Mouse (Mus musculus) midbrain, postnatal 0 days (tissue): Measurements from ENCODE around the gene Erc1. TPM values are rescaled to one million over a fixed set of nuclear protein-coding genes. Genes with fewer than 3 reads are reported as not detected.

ENCODE experiments used
- ATAC-seq: fragments of 200-750 bp; cut with Nextera tagmentation; 2 replicates; pipeline ENCODE4 v1.8.0; 2017; ENCODE audit warnings: moderate number of reproducible peaks, mild to moderate bottlenecking, moderate TSS enrichment, moderate library complexity; ENCODE audit not compliant: low FRiP score
- DNase-seq: peaks from one replicate; pipeline ENCODE4 v3.0.0-alpha.2; 2015; ENCODE audit warnings: low spot score
- H3K27ac ChIP-seq: fragments of 300-500 bp; sonication (generic); 2 replicates; pipeline ENCODE4 v1.5.1; 2014; ENCODE audit warnings: low read depth, mild to moderate bottlenecking, low read length, mixed read lengths
- H3K27me3 ChIP-seq: fragments of 300-500 bp; sonication (generic); 2 replicates; pipeline ENCODE4 v1.6.1; 2014; ENCODE audit warnings: low read length, control low read depth, mixed read lengths; ENCODE audit not compliant: insufficient read depth
- H3K36me3 ChIP-seq: fragments of 300-500 bp; sonication (generic); 2 replicates; pipeline ENCODE4 v1.6.1; 2014; ENCODE audit warnings: low read length, control low read depth, mixed read lengths; ENCODE audit not compliant: insufficient read depth
- H3K4me1 ChIP-seq: fragments of 300-500 bp; sonication (generic); 2 replicates; pipeline ENCODE4 v1.6.1; 2014; ENCODE audit warnings: mild to moderate bottlenecking, control low read depth, antibody characterized with exemption, low read length, mixed read lengths; ENCODE audit not compliant: insufficient read depth
- H3K4me2 ChIP-seq: fragments of 300-500 bp; sonication (generic); 2 replicates; pipeline ENCODE4 v1.6.1; 2014; ENCODE audit warnings: low read depth, mild to moderate bottlenecking, low read length, mixed read lengths; ENCODE audit not compliant: poor library complexity, severe bottlenecking
- H3K4me3 ChIP-seq: fragments of 300-500 bp; sonication (generic); 2 replicates; pipeline ENCODE4 v1.5.1; 2014; ENCODE audit warnings: low read depth, mild to moderate bottlenecking, low read length, moderate library complexity
- H3K9ac ChIP-seq: fragments of 300-500 bp; sonication (generic); replicated peaks from 2 replicates; pipeline ENCODE4 v1.6.1; 2014; ENCODE audit warnings: mild to moderate bottlenecking, low read length, moderate library complexity, mixed read lengths; ENCODE audit not compliant: poor library complexity, severe bottlenecking
- H3K9me3 ChIP-seq: fragments of 300-500 bp; sonication (generic); 2 replicates; pipeline ENCODE4 v1.6.1; 2016; ENCODE audit warnings: low read length, control low read depth
- CTCF ChIP-seq: IDR thresholded peaks from 2 replicates; pipeline ENCODE4 v1.5.1; 2016; ENCODE audit warnings: antibody characterized with exemption, mild to moderate bottlenecking
- WGBS: fragments of 180-500 bp; shearing (Covaris S2); extraction: QIAGEN DNeasy Blood & Tissue Kit; methylation state at CpG from one replicate; pipeline ENCODE4 v1.1.7; 2014; 5-methylcytosine and 5-hydroxymethylcytosine counted together
- polyA plus RNA-seq: library from polyadenylated mRNA; unstranded; fragments of >200 nt; fragmentation: Nextera tagmentation; extraction: Ambion mirVana; gene quantifications from 2 replicates; pipeline ENCODE4 v1.2.1, GENCODE M21; 2015
- total RNA-seq: library from RNA; depleted of rRNA; stranded (reverse); fragments of >200 nt; gene quantifications from 2 replicates; pipeline ENCODE4 v1.2.3, GENCODE M21; 2014

The Erc1 gene
- total and polyA plus RNA-seq, 2 experiments from 2014 or later, result 56.1 to 90.0 TPM

GRCm38 (mm10) chr6:119855471-119855870 lies 7.5 kb upstream of the Erc1 start:
- no peak overlapping the region for H3K4me2 ChIP-seq
- no peak overlapping the region for H3K4me3 ChIP-seq
- no peak for TF ChIP-seq CTCF
- no peak for DNase-seq
- H3K9ac ChIP-seq, result no peak overlapping the region
- no peak for ATAC-seq
- no peak overlapping the region for H3K27ac ChIP-seq
- no peaks in the 10 kb centered on the region for H3K27me3 ChIP-seq
- H3K36me3 ChIP-seq, result no peaks in the 10 kb centered on the region
- WGBS, result 72% methylated on average over 4 of the region's 4 CpGs
- H3K4me1 ChIP-seq, result no peaks in the 10 kb centered on the region
- H3K9me3 ChIP-seq, result no peaks in the 10 kb centered on the region

GRCm38 (mm10) chr6:119854156-119854555 lies 6.2 kb upstream of the Erc1 start:
- Histone ChIP-seq H3K4me3 (no peak overlapping the region), H3K9ac (no peak overlapping the region), H3K4me2 (no peak overlapping the region), H3K27ac (no peak overlapping the region), H3K4me1 (no peaks in the 10 kb centered on the region; the same call in 1 of the 2 replicates), H3K27me3 (no peaks in the 10 kb centered on the region), H3K36me3 (no peaks in the 10 kb centered on the region), H3K9me3 (no peaks in the 10 kb centered on the region)
- WGBS, result 44% methylated on average over 2 of the region's 2 CpGs
- TF ChIP-seq CTCF, result no peak
- ATAC-seq (no peak), DNase-seq (no peak)

GRCm38 (mm10) chr6:119849858-119850257 lies 1.9 kb upstream of the Erc1 start:
- ATAC-seq, result no peak

GRCm38 (mm10) chr6:119849348-119849709 lies 1.4 kb upstream of the Erc1 start:
- peak overlapping the region; percentile 99 for H3K4me3 ChIP-seq
- peak overlapping the region; percentile 97; the same call in 1 of the 2 replicates for H3K27ac ChIP-seq
- WGBS, result 26% methylated on average over 3 of the region's 3 CpGs
- peak overlapping the region; percentile 90; the same call in 1 of the 2 replicates for H3K9ac ChIP-seq
- no peaks in the 10 kb centered on the region for H3K27me3 ChIP-seq
- H3K4me1 ChIP-seq, result peaks cover 2% of the 10 kb centered on the region; the same call in 1 of the 2 replicates
- DNase-seq, result no peak
- H3K9me3 ChIP-seq, result no peaks in the 10 kb centered on the region
- peak overlapping the region; percentile 67 for H3K4me2 ChIP-seq
- ATAC-seq, result no peak
- no peaks in the 10 kb centered on the region for H3K36me3 ChIP-seq
- no peak for TF ChIP-seq CTCF

More at GRCm38 (mm10) chr6:119849858-119850257, 1.9 kb upstream of the Erc1 start:
- H3K36me3 ChIP-seq, result no peaks in the 10 kb centered on the region
- peaks cover 2% of the 10 kb centered on the region; the same call in 1 of the 2 replicates for H3K4me1 ChIP-seq
- no peak overlapping the region for H3K4me3 ChIP-seq
- no peak for TF ChIP-seq CTCF
- H3K27ac ChIP-seq, result no peak overlapping the region
- no peak overlapping the region for H3K4me2 ChIP-seq
- no peak overlapping the region for H3K9ac ChIP-seq
- no peak for DNase-seq
- WGBS, result 93% methylated on average over 3 of the region's 3 CpGs
- no peaks in the 10 kb centered on the region for H3K27me3 ChIP-seq
- H3K9me3 ChIP-seq, result no peaks in the 10 kb centered on the region

- whole genome bisulfite sequencing, result 6% methylated on average over 13 of the region's 13 CpGs
- Histone ChIP-seq H3K9me3 (no peaks in the 10 kb centered on the region), H3K36me3 (no peaks in the 10 kb centered on the region), H3K27ac (peak overlapping the region; percentile 97), H3K4me1 (peaks cover 2% of the 10 kb centered on the region; the same call in 1 of the 2 replicates), H3K9ac (peak overlapping the region; percentile 90), H3K4me3 (peak overlapping the region; percentile 99), H3K27me3 (no peaks in the 10 kb centered on the region), H3K4me2 (peak overlapping the region; percentile 67)
- TF ChIP-seq CTCF, result no peak
- ATAC-seq (peak; percentile 38; the same call in 1 of the 2 replicates), DNase-seq (peak; percentile 9)
Measured at GRCm38 (mm10) chr6:119848696-119849347, 855 bp upstream of the Erc1 start.

GRCm38 (mm10) chr6:119847518-119848033 lies 391 bp downstream of the Erc1 start:
- H3K4me3 ChIP-seq, result peak overlapping the region; percentile 99
- peak; percentile 9 for DNase-seq
- TF ChIP-seq CTCF, result no peak
- H3K4me2 ChIP-seq, result peak overlapping the region; percentile 67
- peaks cover 2% of the 10 kb centered on the region; the same call in 1 of the 2 replicates for H3K4me1 ChIP-seq
- under 1% methylated on average over 33 of the region's 40 CpGs for WGBS
- no peaks in the 10 kb centered on the region for H3K27me3 ChIP-seq
- H3K36me3 ChIP-seq, result no peaks in the 10 kb centered on the region
- no peaks in the 10 kb centered on the region for H3K9me3 ChIP-seq
- peak overlapping the region; percentile 97 for H3K27ac ChIP-seq
- peak overlapping the region; percentile 90 for H3K9ac ChIP-seq
- peak; percentile 32 for ATAC-seq
